Mouse (Mus musculus): ENCODE results near the gene Arhgef39. TPM values are rescaled to one million over a fixed set of nuclear protein-coding genes. Genes with fewer than 3 reads are reported as not detected.
A peak's percentile ranks its signal among the peaks of the same experiment; 100 is the strongest.

Gene Arhgef39
- polyA plus RNA-seq, 1 experiment from 2014 or later: 10.0 TPM

- WGBS: 12% methylated on average over 6 of the region's 6 CpGs
- H3K9ac ChIP-seq: 0 out of 2 replicates have a peak overlapping the region, but pooled peaks have one; percentile 23
- no peaks in the 10 kb centered on the region for H3K9me3 ChIP-seq
- H3K36me3 ChIP-seq: no peaks in the 10 kb centered on the region
- peak overlapping the region; percentile 42 for H3K4me2 ChIP-seq
- peaks cover 36% of the 10 kb centered on the region for H3K4me1 ChIP-seq (replicated peaks)
- H3K4me3 ChIP-seq: no peak overlapping the region; the same call in 1 of the 2 replicates
- ATAC-seq (ENCODE audit: low read depth): peak; percentile 52; the same call in 1 of the 2 replicates
- H3K27me3 ChIP-seq: peaks cover 56% of the 10 kb centered on the region
- H3K27ac ChIP-seq (replicated peaks): no peak overlapping the region
Measured at GRCm38 (mm10) chr4:43519956-43520355, 20.5 kb upstream of the Arhgef39 start.

GRCm38 (mm10) chr4:43519551-43519950 is 20.1 kb upstream of the Arhgef39 start:
- Histone ChIP-seq H3K27ac (replicated peaks) (no peak overlapping the region), H3K36me3 (no peaks in the 10 kb centered on the region), H3K4me1 (replicated peaks) (peaks cover 33% of the 10 kb centered on the region), H3K4me3 (no peak overlapping the region; the same call in 1 of the 2 replicates), H3K9ac (0 out of 2 replicates have a peak overlapping the region, but pooled peaks have one; percentile 23), H3K27me3 (peaks cover 52% of the 10 kb centered on the region), H3K9me3 (no peaks in the 10 kb centered on the region), H3K4me2 (peak overlapping the region; percentile 42)
- no peak for ATAC-seq (ENCODE audit: low read depth)
- WGBS: 17% methylated on average over 10 of the region's 10 CpGs

DNA sequence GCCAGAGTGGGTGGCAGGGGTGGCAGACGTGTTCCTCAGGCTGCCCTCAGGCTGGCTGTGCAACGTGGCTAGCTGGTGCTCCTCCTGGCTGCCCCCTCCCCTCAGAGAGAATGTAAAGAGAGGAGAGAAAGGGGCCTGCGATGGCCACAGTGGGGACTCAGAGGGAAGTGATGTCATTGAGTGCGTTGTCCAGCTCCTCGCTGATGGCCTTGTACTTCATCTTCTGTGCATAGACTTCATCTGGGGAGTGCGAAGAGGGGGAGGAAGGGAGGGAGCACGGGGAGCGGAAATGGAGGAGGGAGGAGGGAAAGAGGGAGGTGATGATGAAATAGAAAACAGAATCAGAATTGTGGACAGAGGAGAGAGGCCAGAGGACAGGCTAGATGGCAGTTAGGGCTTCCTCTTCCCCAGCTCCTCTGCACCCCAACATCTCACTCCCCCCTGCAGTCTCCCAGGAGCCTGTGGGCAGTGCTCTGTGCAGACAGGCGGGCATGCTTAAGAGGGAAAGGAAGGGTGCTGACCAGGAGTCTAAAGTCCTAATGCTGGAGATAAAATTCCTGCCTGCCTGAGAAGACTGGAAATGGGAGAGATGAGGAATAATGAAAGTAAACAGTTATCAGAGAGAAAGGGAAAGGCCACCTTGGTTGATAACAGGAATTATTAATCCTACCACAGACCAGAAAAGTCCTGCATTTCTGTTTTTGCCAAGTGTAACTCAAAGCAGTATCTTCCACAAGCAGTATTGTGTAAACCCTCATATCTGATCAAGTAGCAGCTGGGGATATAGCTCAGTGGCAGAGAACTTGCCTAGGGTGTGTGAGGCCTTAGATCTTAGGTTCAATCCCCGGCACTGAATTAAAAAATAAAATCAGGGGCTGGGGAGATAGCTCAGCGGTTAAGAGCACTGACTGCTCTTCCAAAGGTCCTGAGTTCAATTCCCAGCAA is 16.5 kb upstream of the Arhgef39 start:
- Histone ChIP-seq H3K4me1 (replicated peaks) (peaks cover 16% of the 10 kb centered on the region), H3K9ac (no peak overlapping the region), H3K27ac (replicated peaks) (no peak overlapping the region), H3K9me3 (no peaks in the 10 kb centered on the region), H3K4me2 (no peak overlapping the region), H3K27me3 (peaks cover 25% of the 10 kb centered on the region), H3K4me3 (no peak overlapping the region), H3K36me3 (no peaks in the 10 kb centered on the region)
- 75% methylated on average over 11 of the region's 11 CpGs for WGBS
- no peak for ATAC-seq (ENCODE audit: low read depth)

GRCm38 (mm10) chr4:43513791-43514190 is 14.3 kb upstream of the Arhgef39 start:
- 81% methylated on average over 4 of the region's 4 CpGs for WGBS
- Histone ChIP-seq H3K4me1 (replicated peaks) (peaks cover 7% of the 10 kb centered on the region), H3K27me3 (peaks cover 24% of the 10 kb centered on the region), H3K36me3 (no peaks in the 10 kb centered on the region), H3K27ac (replicated peaks) (no peak overlapping the region), H3K4me2 (no peak overlapping the region), H3K4me3 (no peak overlapping the region), H3K9ac (no peak overlapping the region), H3K9me3 (no peaks in the 10 kb centered on the region)
- ATAC-seq (ENCODE audit: low read depth): no peak

GRCm38 (mm10) chr4:43513300-43513699 is 13.8 kb upstream of the Arhgef39 start:
- no peak overlapping the region for H3K9ac ChIP-seq
- ATAC-seq (ENCODE audit: low read depth): no peak
- no peak overlapping the region for H3K27ac ChIP-seq (replicated peaks)
- WGBS: 87% methylated on average over 4 of the region's 4 CpGs
- no peaks in the 10 kb centered on the region for H3K9me3 ChIP-seq
- H3K4me2 ChIP-seq: no peak overlapping the region
- H3K4me3 ChIP-seq: no peak overlapping the region
- H3K4me1 ChIP-seq (replicated peaks): peaks cover 10% of the 10 kb centered on the region
- peaks cover 25% of the 10 kb centered on the region for H3K27me3 ChIP-seq
- H3K36me3 ChIP-seq: no peaks in the 10 kb centered on the region

DNA sequence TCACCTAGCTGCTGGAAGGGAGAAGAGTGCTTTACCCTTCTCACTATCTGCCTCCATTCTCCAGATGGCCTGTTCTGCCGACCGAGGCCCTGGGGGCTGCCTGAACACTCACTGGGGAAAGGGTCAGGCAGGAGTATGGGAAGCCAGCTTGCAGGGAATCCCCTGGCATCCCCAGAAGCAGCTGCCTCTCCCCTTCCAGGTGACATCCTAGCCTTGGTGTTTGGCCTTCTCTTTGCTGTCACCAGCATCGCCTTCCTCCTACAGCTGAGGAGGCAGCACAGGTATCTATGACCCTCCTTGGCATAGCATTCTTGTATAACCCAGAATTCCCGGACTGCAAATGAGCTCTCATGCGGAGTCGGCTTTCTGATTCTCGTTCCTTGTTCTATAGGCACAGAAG is 13.2 kb upstream of the Arhgef39 start:
- peaks cover 26% of the 10 kb centered on the region for H3K27me3 ChIP-seq
- H3K4me3 ChIP-seq: no peak overlapping the region
- no peak overlapping the region for H3K9ac ChIP-seq
- 75% methylated on average over 7 of the region's 7 CpGs for WGBS
- H3K27ac ChIP-seq (replicated peaks): no peak overlapping the region
- no peak for ATAC-seq (ENCODE audit: low read depth)
- no peaks in the 10 kb centered on the region for H3K36me3 ChIP-seq
- H3K4me2 ChIP-seq: no peak overlapping the region
- no peaks in the 10 kb centered on the region for H3K9me3 ChIP-seq
- H3K4me1 ChIP-seq (replicated peaks): peaks cover 17% of the 10 kb centered on the region

DNA sequence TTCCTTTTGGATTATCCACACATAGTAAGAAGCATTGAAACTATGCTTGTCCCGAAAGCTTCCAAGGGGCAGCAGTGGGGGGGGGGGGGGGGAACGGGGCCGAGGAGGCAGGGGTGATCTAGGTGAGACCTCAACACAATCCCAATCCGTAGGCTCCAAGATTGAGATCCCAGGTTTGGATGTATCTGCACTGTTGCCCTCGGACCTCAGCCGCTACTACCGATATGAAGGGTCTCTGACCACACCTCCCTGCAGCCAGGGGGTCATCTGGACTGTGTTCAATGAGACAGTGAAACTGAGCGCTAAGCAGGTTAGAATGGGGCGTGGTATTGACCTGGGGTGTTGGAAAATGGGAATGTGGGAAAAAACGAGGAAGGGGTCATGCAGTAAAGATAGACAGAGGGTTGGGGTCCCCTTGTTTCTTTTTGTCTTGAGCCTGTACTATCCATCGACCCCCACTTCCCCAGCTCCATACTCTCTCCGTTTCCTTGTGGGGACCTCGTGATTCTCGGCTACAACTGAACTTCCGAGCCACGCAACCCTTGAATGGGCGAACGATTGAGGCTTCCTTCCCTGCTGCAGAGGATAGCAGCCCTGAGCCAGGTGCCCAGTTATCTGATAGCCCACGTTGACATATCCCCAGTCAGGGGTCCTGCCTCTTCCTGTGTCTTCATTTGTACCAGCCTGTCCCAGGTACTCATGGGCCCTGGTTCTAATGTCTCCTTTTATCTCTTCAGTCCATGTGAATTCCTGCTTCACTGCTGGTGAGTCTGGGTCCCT is 12.4 kb upstream of the Arhgef39 start:
- no peak for ATAC-seq (ENCODE audit: low read depth)
- H3K4me2 ChIP-seq: no peak overlapping the region
- H3K9ac ChIP-seq: no peak overlapping the region
- no peaks in the 10 kb centered on the region for H3K9me3 ChIP-seq
- peaks cover 17% of the 10 kb centered on the region for H3K4me1 ChIP-seq (replicated peaks)
- H3K36me3 ChIP-seq: no peaks in the 10 kb centered on the region
- 80% methylated on average over 19 of the region's 19 CpGs for WGBS
- no peak overlapping the region for H3K27ac ChIP-seq (replicated peaks)
- H3K4me3 ChIP-seq: no peak overlapping the region
- peaks cover 34% of the 10 kb centered on the region for H3K27me3 ChIP-seq

GRCm38 (mm10) chr4:43509109-43509508 is 9.6 kb upstream of the Arhgef39 start:
- H3K9ac ChIP-seq: peak overlapping the region; percentile 55; the same call in 1 of the 2 replicates
- WGBS: 17% methylated on average over 9 of the region's 9 CpGs
- peaks cover 17% of the 10 kb centered on the region for H3K4me1 ChIP-seq (replicated peaks)
- H3K36me3 ChIP-seq: no peaks in the 10 kb centered on the region
- H3K4me3 ChIP-seq: peak overlapping the region; percentile 35; the same call in 1 of the 2 replicates
- no peaks in the 10 kb centered on the region for H3K9me3 ChIP-seq
- peaks cover 48% of the 10 kb centered on the region for H3K27me3 ChIP-seq
- H3K4me2 ChIP-seq: peak overlapping the region; percentile 55
- no peak for ATAC-seq (ENCODE audit: low read depth)
- H3K27ac ChIP-seq (replicated peaks): no peak overlapping the region

DNA sequence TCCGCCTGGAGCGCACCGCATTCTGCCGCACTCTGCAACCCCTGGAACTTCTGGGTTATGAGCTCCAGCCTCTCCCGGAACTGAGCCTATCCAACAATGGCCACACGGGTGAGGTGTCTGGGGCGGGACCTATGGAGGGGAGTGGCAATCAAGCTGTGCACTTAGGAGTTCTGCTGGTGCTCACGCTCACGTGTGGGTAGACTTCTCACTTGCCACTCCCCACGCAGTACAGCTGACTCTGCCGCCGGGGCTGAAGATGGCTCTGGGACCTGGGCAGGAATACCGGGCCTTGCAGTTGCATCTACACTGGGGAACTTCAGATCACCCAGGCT is 9.1 kb upstream of the Arhgef39 start:
- H3K9ac ChIP-seq: peak overlapping the region; percentile 55
- H3K4me1 ChIP-seq (replicated peaks): peaks cover 17% of the 10 kb centered on the region
- H3K4me3 ChIP-seq: peak overlapping the region; percentile 35
- no peak overlapping the region for H3K27ac ChIP-seq (replicated peaks)
- peak overlapping the region; percentile 55 for H3K4me2 ChIP-seq
- WGBS: 5% methylated on average over 13 of the region's 13 CpGs
- 0 out of 2 replicates have a peak, but pooled peaks have one; percentile 28 for ATAC-seq (ENCODE audit: low read depth)
- peaks cover 48% of the 10 kb centered on the region for H3K27me3 ChIP-seq
- no peaks in the 10 kb centered on the region for H3K9me3 ChIP-seq
- H3K36me3 ChIP-seq: no peaks in the 10 kb centered on the region

DNA sequence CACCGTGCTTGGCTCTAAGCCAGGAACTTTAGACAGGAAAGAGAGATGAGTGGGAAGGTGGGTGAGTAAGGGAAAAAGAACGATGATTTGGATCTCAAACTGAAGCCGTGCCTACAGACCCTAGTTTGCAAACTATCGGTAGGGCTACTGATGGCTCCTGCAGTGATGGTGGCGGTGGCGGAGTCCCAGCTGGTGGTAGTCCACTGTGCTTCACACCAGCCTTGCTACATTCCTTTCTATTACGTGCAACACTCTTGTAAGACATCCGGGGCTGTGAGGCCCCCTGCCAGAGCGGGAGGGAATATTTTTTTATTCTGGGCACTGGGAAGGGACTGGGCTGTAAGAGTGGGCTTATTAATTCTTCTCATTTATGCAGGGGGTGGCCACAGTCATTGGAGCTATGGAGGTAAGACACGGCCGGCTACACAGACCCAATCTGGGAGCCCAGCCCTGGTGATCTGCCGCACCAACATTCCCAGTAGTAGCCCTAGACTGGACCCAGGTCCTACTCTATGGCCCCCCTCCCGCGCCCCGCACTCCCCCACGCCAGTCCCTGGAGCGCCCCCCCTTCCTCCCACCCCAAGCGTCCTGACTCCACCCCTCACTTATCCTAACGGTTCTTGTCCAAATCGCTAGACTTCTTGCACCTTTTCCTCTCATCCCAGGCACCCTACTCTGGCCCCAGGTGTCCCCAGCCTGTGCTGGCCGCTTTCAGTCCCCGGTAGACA is 8.6 kb upstream of the Arhgef39 start:
- peak overlapping the region; percentile 55 for H3K9ac ChIP-seq
- no peaks in the 10 kb centered on the region for H3K9me3 ChIP-seq
- H3K36me3 ChIP-seq: no peaks in the 10 kb centered on the region
- peaks cover 17% of the 10 kb centered on the region for H3K4me1 ChIP-seq (replicated peaks)
- peak overlapping the region; percentile 35 for H3K4me3 ChIP-seq
- peaks cover 48% of the 10 kb centered on the region for H3K27me3 ChIP-seq
- H3K4me2 ChIP-seq: peak overlapping the region; percentile 55
- peak; percentile 65; the same call in 1 of the 2 replicates for ATAC-seq (ENCODE audit: low read depth)
- H3K27ac ChIP-seq (replicated peaks): no peak overlapping the region
- 12% methylated on average over 21 of the region's 22 CpGs for WGBS

DNA sequence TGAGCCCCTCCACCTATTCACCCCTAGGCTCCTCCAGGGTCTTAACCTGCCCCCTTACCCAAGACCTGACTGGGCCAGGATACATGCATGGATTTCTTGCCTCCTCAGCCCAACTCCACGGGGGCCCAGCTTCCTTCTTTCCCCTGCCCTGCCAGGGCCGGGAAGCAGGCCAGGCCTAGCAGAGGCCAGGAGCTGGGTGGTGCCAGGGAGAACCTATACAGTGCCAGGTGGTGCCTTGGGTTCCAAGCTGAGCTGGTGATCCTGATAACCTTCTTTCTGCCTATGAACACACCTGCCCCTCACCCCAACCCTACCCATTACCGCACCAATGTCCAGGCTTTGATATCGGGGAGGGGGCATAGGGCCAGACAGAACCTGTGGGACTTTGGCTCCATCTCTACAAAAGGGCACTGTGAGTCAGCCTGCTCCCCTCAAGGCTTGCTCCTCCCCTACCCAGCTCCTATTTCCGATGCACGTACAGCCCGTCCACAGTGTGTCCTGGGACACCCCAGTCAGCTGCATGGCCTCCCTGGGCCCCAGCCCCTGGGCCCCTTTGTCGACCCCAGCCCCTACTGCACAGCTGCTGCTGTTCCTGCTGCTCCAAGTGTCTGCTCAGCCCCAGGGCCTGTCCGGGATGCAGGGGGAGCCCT is 7.2 kb upstream of the Arhgef39 start, which contains the start of gene Car9:
Car9 (plus strand) TSS at position 431 of the 650 bp plus-strand sequence.
- no peak within 1 kb of the TSS for H3K27ac ChIP-seq (replicated peaks)
- peaks cover 42% of the 10 kb centered on the region for H3K27me3 ChIP-seq
- no peak within 1 kb of the TSS for H3K9ac ChIP-seq
- H3K9me3 ChIP-seq: no peaks in the 10 kb centered on the region
- whole genome bisulfite sequencing: 53% methylated on average over 9 of the region's 9 CpGs
- ATAC-seq (ENCODE audit: low read depth): no peak
- no peaks in the 10 kb centered on the region for H3K36me3 ChIP-seq
- H3K4me1 ChIP-seq (replicated peaks): peaks cover 17% of the 10 kb centered on the region
- H3K4me3 ChIP-seq: no peak within 1 kb of the TSS
- no peak within 1 kb of the TSS for H3K4me2 ChIP-seq

Measured in neural tube, embryonic 13.5 days (tissue).